Mouse (Mus musculus): Measurements from ENCODE around the gene Rnf126.

GRCm38 (mm10) chr10:79811736-79812637 is 45.2 kb upstream of the Rnf126 start:
- peak; percentile 97 for TF ChIP-seq CTCF (IDR thresholded peaks at IDR 0.05; ENCODE audit: low read depth, low read length)
- no peak for TF ChIP-seq POLR2A (IDR thresholded peaks at IDR 0.05; ENCODE audit: borderline replicate concordance, low read depth, low read length)
